Comparison of ENCODE assay signal across 8 mouse cellular contexts in genomic region chr10:128526366-128527356, GRCm38 (mm10). TPM values are rescaled to one million over a fixed set of nuclear protein-coding genes. Genes with fewer than 3 reads are reported as not detected.
DNase-seq lines count a peak whose midpoint lies in the region; ATAC-seq and TF ChIP-seq lines count a peak whose summit lies in the region.

No protein-coding gene starts in this region.

- no peak for TF ChIP-seq CTCF in lung, embryonic 14.5 days (IDR thresholded peaks at IDR 0.05; ENCODE audit: low read depth)

- H3K36me3 ChIP-seq in lung, embryonic 14.5 days (ENCODE audit: insufficient read depth): no peaks in the 10 kb centered on the region
- no peaks in the 10 kb centered on the region for H3K36me3 ChIP-seq in limb, embryonic 11.5 days (ENCODE audit: control insufficient read depth, insufficient read depth, low read length)
- H3K36me3 ChIP-seq in neural tube, embryonic 15.5 days: no peaks in the 10 kb centered on the region; the same call in 1 of the 2 replicates

- H3K4me1 ChIP-seq in lung, embryonic 14.5 days (ENCODE audit: insufficient read depth): no peaks in the 10 kb centered on the region
- peaks cover 6% of the 10 kb centered on the region; the same call in 1 of the 2 replicates for H3K4me1 ChIP-seq in limb, embryonic 11.5 days (ENCODE audit: control insufficient read depth, insufficient read depth, low read length)
- peaks cover 30% of the 10 kb centered on the region for H3K4me1 ChIP-seq in neural tube, embryonic 15.5 days

- ATAC-seq in lung, embryonic 14.5 days (ENCODE audit: insufficient read depth): peak; percentile 25; the same call in 1 of the 2 replicates
- ATAC-seq in erythroblast, adult 5-6 weeks (replicated peaks; ENCODE audit: low FRiP score, poor library complexity, severe bottlenecking): peak; percentile 41
- no peak for ATAC-seq in limb, embryonic 11.5 days (ENCODE audit: insufficient number of reproducible peaks, low FRiP score, low TSS enrichment, low read depth)
- no peak for ATAC-seq in neural tube, embryonic 15.5 days (ENCODE audit: low FRiP score)

- no peaks in the 10 kb centered on the region for H3K9me3 ChIP-seq in lung, embryonic 14.5 days (ENCODE audit: low read depth, low read length)
- H3K9me3 ChIP-seq in limb, embryonic 11.5 days (ENCODE audit: control insufficient read depth, low read length): no peaks in the 10 kb centered on the region
- H3K9me3 ChIP-seq in neural tube, embryonic 15.5 days (replicated peaks): no peaks in the 10 kb centered on the region

- H3K9ac ChIP-seq in lung, embryonic 14.5 days: peak overlapping the region; percentile 48
- H3K9ac ChIP-seq in limb, embryonic 11.5 days (ENCODE audit: low read length): no peak overlapping the region
- H3K9ac ChIP-seq in neural tube, embryonic 15.5 days (replicated peaks): 0 out of 2 replicates have a peak overlapping the region, but pooled peaks have one; percentile 34

- peak overlapping the region; percentile 82 for H3K4me3 ChIP-seq in lung, embryonic 14.5 days (ENCODE audit: low read depth, low read length)
- peak overlapping the region; percentile 67; the same call in 1 of the 2 replicates for H3K4me3 ChIP-seq in limb, embryonic 11.5 days (ENCODE audit: low read depth, low read length)
- peak overlapping the region; percentile 76 for H3K4me3 ChIP-seq in neural tube, embryonic 15.5 days (replicated peaks)

- H3K4me2 ChIP-seq in lung, embryonic 14.5 days: peak overlapping the region; percentile 100
- peak overlapping the region; percentile 100 for H3K4me2 ChIP-seq in limb, embryonic 11.5 days (ENCODE audit: low read depth, severe bottlenecking)
- H3K4me2 ChIP-seq in neural tube, embryonic 15.5 days: peak overlapping the region; percentile 100

- WGBS in lung, embryonic 14.5 days: 26% methylated on average over 28 of the region's 28 CpGs
- WGBS in limb, embryonic 11.5 days: 34% methylated on average over 28 of the region's 28 CpGs
- 31% methylated on average over 28 of the region's 28 CpGs for WGBS in neural tube, embryonic 15.5 days

- H3K27me3 ChIP-seq in lung, embryonic 14.5 days (ENCODE audit: insufficient read depth, low read length): no peaks in the 10 kb centered on the region
- H3K27me3 ChIP-seq in limb, embryonic 11.5 days (ENCODE audit: control insufficient read depth, insufficient read depth, low read length): peaks cover 26% of the 10 kb centered on the region
- 0 out of 2 replicates have a peak, but pooled peaks cover 5% of the 10 kb centered on the region for H3K27me3 ChIP-seq in neural tube, embryonic 15.5 days (replicated peaks)

- no peak for DNase-seq in lung, embryonic 14.5 days
- DNase-seq in lung, postnatal 4 days: no peak
- DNase-seq in limb, embryonic 11.5 days (ENCODE audit: low spot score): no peak
- no peak for DNase-seq in right cerebral cortex, adult 18-20 months
- no peak for DNase-seq in cerebellum, postnatal 14 days
- DNase-seq in retina, postnatal 1 day: no peak

- H3K27ac ChIP-seq in lung, embryonic 14.5 days (ENCODE audit: low read depth): peak overlapping the region; percentile 67; the same call in 1 of the 2 replicates
- H3K27ac ChIP-seq in limb, embryonic 11.5 days (replicated peaks; ENCODE audit: low read depth, low read length): no peak overlapping the region
- H3K27ac ChIP-seq in neural tube, embryonic 15.5 days (replicated peaks): 0 out of 2 replicates have a peak overlapping the region, but pooled peaks have one; percentile 28

RNA-seq across cellular contexts. Expression of gene Esyt1, which starts 1.0 kb away (rescaled TPM):
- 21.5 and 23.0 TPM in 2 replicates for polyA plus RNA-seq in lung, embryonic 14.5 days (2014; fragmentation: Nextera tagmentation; extraction: Ambion mirVana)
- total RNA-seq in erythroblast, adult 5-6 weeks (2015; ENCODE audit: low replicate concordance): 15.2 and 16.9 TPM in 2 replicates
- total RNA-seq in erythroblast, adult 5-6 weeks (2017; ENCODE audit: low replicate concordance): 24.8 and 27.9 TPM in 2 replicates
- polyA plus RNA-seq in limb, embryonic 11.5 days (2014; fragmentation: Nextera tagmentation; extraction: Ambion mirVana): 7.6 and 8.9 TPM in 2 replicates
- polyA plus RNA-seq in neural tube, embryonic 15.5 days (2015; fragmentation: Nextera tagmentation; extraction: Ambion mirVana): 20.7 and 30.0 TPM in 2 replicates

RNA-seq across cellular contexts. Expression of gene Zc3h10, which starts 20.9 kb away (rescaled TPM):
- polyA plus RNA-seq in lung, embryonic 14.5 days (2014; fragmentation: Nextera tagmentation; extraction: Ambion mirVana): 11.0 and 14.5 TPM in 2 replicates
- 0.19 and 0.63 TPM in 2 replicates for total RNA-seq in erythroblast, adult 5-6 weeks (2015; ENCODE audit: low replicate concordance)
- 2.8 and 3.2 TPM in 2 replicates for total RNA-seq in erythroblast, adult 5-6 weeks (2017; ENCODE audit: low replicate concordance)
- 15.3 and 19.4 TPM in 2 replicates for polyA plus RNA-seq in limb, embryonic 11.5 days (2014; fragmentation: Nextera tagmentation; extraction: Ambion mirVana)
- polyA plus RNA-seq in neural tube, embryonic 15.5 days (2015; fragmentation: Nextera tagmentation; extraction: Ambion mirVana): 16.0 and 16.2 TPM in 2 replicates

RNA-seq across cellular contexts. Expression of gene Rpl41, which starts 22.4 kb away (rescaled TPM):
- 4,697 and 4,895 TPM in 2 replicates for polyA plus RNA-seq in lung, embryonic 14.5 days (2014; fragmentation: Nextera tagmentation; extraction: Ambion mirVana)
- 936 and 1,095 TPM in 2 replicates for total RNA-seq in erythroblast, adult 5-6 weeks (2015; ENCODE audit: low replicate concordance)
- total RNA-seq in erythroblast, adult 5-6 weeks (2017; ENCODE audit: low replicate concordance): 729 and 801 TPM in 2 replicates
- polyA plus RNA-seq in limb, embryonic 11.5 days (2014; fragmentation: Nextera tagmentation; extraction: Ambion mirVana): 4,010 and 4,046 TPM in 2 replicates
- polyA plus RNA-seq in neural tube, embryonic 15.5 days (2015; fragmentation: Nextera tagmentation; extraction: Ambion mirVana): 2,372 and 2,481 TPM in 2 replicates

RNA-seq across cellular contexts. Expression of gene Myl6b, which starts 28.2 kb away (rescaled TPM):
- polyA plus RNA-seq in lung, embryonic 14.5 days (2014; fragmentation: Nextera tagmentation; extraction: Ambion mirVana): 3.0 and 4.4 TPM in 2 replicates
- 5.4 TPM in 1 of 2 replicates, not detected in the other for total RNA-seq in erythroblast, adult 5-6 weeks (2015; ENCODE audit: low replicate concordance)
- total RNA-seq in erythroblast, adult 5-6 weeks (2017; ENCODE audit: low replicate concordance): 0.85 TPM in 1 of 2 replicates, not detected in the other
- polyA plus RNA-seq in limb, embryonic 11.5 days (2014; fragmentation: Nextera tagmentation; extraction: Ambion mirVana): 3.1 and 4.4 TPM in 2 replicates
- polyA plus RNA-seq in neural tube, embryonic 15.5 days (2015; fragmentation: Nextera tagmentation; extraction: Ambion mirVana): 7.0 and 7.7 TPM in 2 replicates

RNA-seq across cellular contexts. Expression of gene Myl6, which starts 32.7 kb away (rescaled TPM):
- 1,221 and 1,238 TPM in 2 replicates for polyA plus RNA-seq in lung, embryonic 14.5 days (2014; fragmentation: Nextera tagmentation; extraction: Ambion mirVana)
- 410 and 475 TPM in 2 replicates for total RNA-seq in erythroblast, adult 5-6 weeks (2015; ENCODE audit: low replicate concordance)
- 558 TPM in 2 replicates for total RNA-seq in erythroblast, adult 5-6 weeks (2017; ENCODE audit: low replicate concordance)
- 656 and 696 TPM in 2 replicates for polyA plus RNA-seq in limb, embryonic 11.5 days (2014; fragmentation: Nextera tagmentation; extraction: Ambion mirVana)
- polyA plus RNA-seq in neural tube, embryonic 15.5 days (2015; fragmentation: Nextera tagmentation; extraction: Ambion mirVana): 999 and 1,090 TPM in 2 replicates

Comparison
In these comparisons a context has a peak if more than half of its experiments do, and no peak if none do; other contexts are left out.
1. ATAC-seq: peak in lung, embryonic 14.5 days (single experiment) and erythroblast, adult 5-6 weeks (single experiment); none in limb, embryonic 11.5 days (single experiment) and neural tube, embryonic 15.5 days (single experiment).
2. Peak in every context shown above with its lines, with median percentiles within 50 percentile points of each other: H3K4me2 ChIP-seq and H3K4me3 ChIP-seq.